Mouse (Mus musculus) neural tube, embryonic 14.5 days (tissue): Measurements from ENCODE around the gene Ptpn11. TPM values are rescaled to one million over a fixed set of nuclear protein-coding genes. Genes with fewer than 3 reads are reported as not detected.

Experiments used
- ATAC-seq: fragments of 200-750 bp; cut with Nextera tagmentation; 2 replicates; pipeline ENCODE4 v1.8.0; 2017; ENCODE audit warnings: low read depth, mild to moderate bottlenecking, moderate TSS enrichment, moderate library complexity
- H3K27ac ChIP-seq: fragments of 300-500 bp; sonication (generic); 2 replicates; pipeline ENCODE4 v1.5.1; 2014; ENCODE audit warnings: low read depth, mild to moderate bottlenecking, control low read depth, low read length, moderate library complexity, mixed read lengths
- H3K27me3 ChIP-seq: fragments of 300-500 bp; sonication (generic); 2 replicates; pipeline ENCODE4 v1.6.1; 2014; ENCODE audit warnings: low read length; ENCODE audit not compliant: control insufficient read depth, insufficient read depth
- H3K36me3 ChIP-seq: fragments of 300-500 bp; sonication (generic); 2 replicates; pipeline ENCODE4 v1.6.1; 2014; ENCODE audit warnings: low read length, mixed read lengths; ENCODE audit not compliant: control insufficient read depth, insufficient read depth
- H3K4me1 ChIP-seq: fragments of 300-500 bp; sonication (generic); 2 replicates; pipeline ENCODE4 v1.6.1; 2014; ENCODE audit warnings: low read length; ENCODE audit not compliant: control insufficient read depth, insufficient read depth
- H3K4me2 ChIP-seq: fragments of 300-500 bp; sonication (generic); 2 replicates; pipeline ENCODE4 v1.6.1; 2014; ENCODE audit warnings: mild to moderate bottlenecking, low read depth, low read length, control low read depth
- H3K4me3 ChIP-seq: fragments of 300-500 bp; sonication (generic); 2 replicates; pipeline ENCODE4 v1.5.1; 2014; ENCODE audit warnings: low read depth, low read length, control low read depth, mixed read lengths
- H3K9ac ChIP-seq: fragments of 300-500 bp; sonication (generic); replicated peaks from 2 replicates; pipeline ENCODE4 v1.6.1; 2014; ENCODE audit warnings: low read depth, mild to moderate bottlenecking, control low read depth, low read length, mixed read lengths
- H3K9me3 ChIP-seq: fragments of 300-500 bp; sonication (generic); 2 replicates; pipeline ENCODE4 v1.6.1; 2016; ENCODE audit warnings: low read length; ENCODE audit not compliant: control insufficient read depth
- WGBS: fragments of 180-500 bp; shearing (Covaris S2); extraction: QIAGEN DNeasy Blood & Tissue Kit; methylation state at CpG from one replicate; pipeline ENCODE4 v1.1.7; 2014; 5-methylcytosine and 5-hydroxymethylcytosine counted together
- polyA plus RNA-seq: library from polyadenylated mRNA; unstranded; fragments of >200 nt; fragmentation: Nextera tagmentation; extraction: Ambion mirVana; gene quantifications from 2 replicates; pipeline ENCODE4 v1.2.1, GENCODE M21; 2014

Ptpn11 gene
- polyA plus RNA-seq, 1 experiment from 2014 or later, result 26.6 TPM

DNA sequence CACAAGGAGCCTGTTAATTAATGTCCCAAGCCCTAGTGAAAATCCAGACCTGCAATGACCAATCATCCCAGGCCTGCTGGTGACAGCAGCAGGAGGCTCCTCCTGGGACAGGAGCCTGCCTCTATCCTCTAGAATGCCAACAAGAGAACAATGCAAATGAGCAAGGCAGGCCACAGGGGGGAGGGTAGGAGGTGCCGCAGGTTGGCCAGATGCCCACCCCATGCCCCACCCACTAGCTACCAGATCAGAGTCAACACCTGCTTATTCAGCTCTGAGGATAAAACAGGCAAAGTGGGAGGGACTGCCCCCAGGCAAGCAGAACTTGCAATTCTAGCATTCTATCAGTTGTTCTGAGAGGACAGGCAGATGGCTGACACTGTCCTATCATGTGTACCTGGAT, 42.0 kb downstream of the Ptpn11 start:
- H3K4me1 ChIP-seq, result no peaks in the 10 kb centered on the region
- H3K4me2 ChIP-seq, result no peak overlapping the region
- WGBS, result 50% methylated on average over 1 of the region's 1 CpGs
- no peaks in the 10 kb centered on the region for H3K27me3 ChIP-seq
- H3K9ac ChIP-seq, result no peak overlapping the region
- no peaks in the 10 kb centered on the region for H3K9me3 ChIP-seq
- H3K27ac ChIP-seq, result no peak overlapping the region
- no peak overlapping the region for H3K4me3 ChIP-seq
- peaks cover 34% of the 10 kb centered on the region for H3K36me3 ChIP-seq
- ATAC-seq, result no peak

- no peak overlapping the region for H3K4me3 ChIP-seq
- no peaks in the 10 kb centered on the region for H3K9me3 ChIP-seq
- no peaks in the 10 kb centered on the region for H3K4me1 ChIP-seq
- no peak for ATAC-seq
- no peaks in the 10 kb centered on the region for H3K27me3 ChIP-seq
- H3K36me3 ChIP-seq, result peaks cover 35% of the 10 kb centered on the region
- 97% methylated on average over 5 of the region's 5 CpGs for WGBS
- no peak overlapping the region for H3K9ac ChIP-seq
- H3K4me2 ChIP-seq, result no peak overlapping the region
- no peak overlapping the region for H3K27ac ChIP-seq
Observed at GRCm38 (mm10) chr5:121146275-121146674, 44.9 kb downstream of the Ptpn11 start.

- H3K27ac ChIP-seq, result no peak overlapping the region
- no peak for ATAC-seq
- H3K36me3 ChIP-seq, result peaks cover 40% of the 10 kb centered on the region
- H3K4me2 ChIP-seq, result no peak overlapping the region
- H3K9me3 ChIP-seq, result no peaks in the 10 kb centered on the region
- no peak overlapping the region for H3K4me3 ChIP-seq
- H3K27me3 ChIP-seq, result no peaks in the 10 kb centered on the region
- H3K9ac ChIP-seq, result no peak overlapping the region
- H3K4me1 ChIP-seq, result no peaks in the 10 kb centered on the region
- WGBS, result 90% methylated on average over 5 of the region's 5 CpGs
Observed at GRCm38 (mm10) chr5:121145609-121146008, 45.6 kb downstream of the Ptpn11 start.

GRCm38 (mm10) chr5:121144441-121145238, 46.6 kb downstream of the Ptpn11 start:
- Histone ChIP-seq H3K27ac (no peak overlapping the region), H3K36me3 (peaks cover 37% of the 10 kb centered on the region), H3K9ac (no peak overlapping the region), H3K9me3 (no peaks in the 10 kb centered on the region), H3K4me3 (no peak overlapping the region), H3K4me1 (no peaks in the 10 kb centered on the region), H3K27me3 (no peaks in the 10 kb centered on the region), H3K4me2 (no peak overlapping the region)
- ATAC-seq, result no peak
- 77% methylated on average over 13 of the region's 13 CpGs for WGBS

GRCm38 (mm10) chr5:121142431-121143119, 48.6 kb downstream of the Ptpn11 start:
- Histone ChIP-seq H3K27ac (peak overlapping the region; percentile 48; the same call in 1 of the 2 replicates), H3K4me1 (no peaks in the 10 kb centered on the region), H3K36me3 (peaks cover 43% of the 10 kb centered on the region), H3K4me2 (no peak overlapping the region), H3K27me3 (no peaks in the 10 kb centered on the region), H3K9ac (no peak overlapping the region), H3K9me3 (no peaks in the 10 kb centered on the region), H3K4me3 (no peak overlapping the region)
- ATAC-seq, result no peak
- WGBS, result 80% methylated on average over 14 of the region's 14 CpGs

- no peak overlapping the region for H3K4me3 ChIP-seq
- H3K4me1 ChIP-seq, result no peaks in the 10 kb centered on the region
- no peak overlapping the region for H3K9ac ChIP-seq
- no peak overlapping the region for H3K27ac ChIP-seq
- WGBS, result 79% methylated on average over 7 of the region's 7 CpGs
- no peak for ATAC-seq
- H3K4me2 ChIP-seq, result no peak overlapping the region
- H3K27me3 ChIP-seq, result no peaks in the 10 kb centered on the region
- peaks cover 55% of the 10 kb centered on the region for H3K36me3 ChIP-seq
- H3K9me3 ChIP-seq, result no peaks in the 10 kb centered on the region
Observed at GRCm38 (mm10) chr5:121140276-121140675, 50.9 kb downstream of the Ptpn11 start.

- WGBS, result 99% methylated on average over 8 of the region's 8 CpGs
- H3K27ac ChIP-seq, result no peak overlapping the region
- H3K27me3 ChIP-seq, result no peaks in the 10 kb centered on the region
- no peak overlapping the region for H3K9ac ChIP-seq
- H3K36me3 ChIP-seq, result peaks cover 70% of the 10 kb centered on the region
- ATAC-seq, result no peak
- no peaks in the 10 kb centered on the region for H3K9me3 ChIP-seq
- H3K4me2 ChIP-seq, result no peak overlapping the region
- H3K4me3 ChIP-seq, result no peak overlapping the region
- H3K4me1 ChIP-seq, result no peaks in the 10 kb centered on the region
Observed at GRCm38 (mm10) chr5:121137125-121137524, 54.1 kb downstream of the Ptpn11 start.

DNA sequence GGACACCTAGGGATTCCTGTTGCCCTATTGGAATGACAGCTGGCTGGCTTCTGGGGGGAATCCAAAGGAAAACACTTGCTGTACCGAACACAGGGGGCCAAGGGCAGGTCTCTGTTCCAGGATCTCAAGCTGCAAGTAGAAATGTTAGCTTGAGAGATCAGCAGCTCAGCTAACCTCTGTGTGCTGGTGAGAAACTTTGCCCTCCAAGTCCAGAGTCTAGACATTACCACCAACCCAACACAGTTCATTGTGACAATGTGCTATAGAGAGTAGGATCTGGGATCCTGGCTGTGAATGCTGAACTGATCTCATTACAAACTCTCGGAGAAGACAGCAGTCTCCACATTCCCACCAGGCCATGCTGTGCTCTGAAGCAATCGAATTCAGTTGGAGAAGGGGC, 59.4 kb downstream of the Ptpn11 start:
- no peak for ATAC-seq
- Histone ChIP-seq H3K4me2 (no peak overlapping the region), H3K27ac (no peak overlapping the region), H3K4me1 (no peaks in the 10 kb centered on the region), H3K9me3 (no peaks in the 10 kb centered on the region), H3K4me3 (no peak overlapping the region), H3K27me3 (no peaks in the 10 kb centered on the region), H3K36me3 (peaks cover 59% of the 10 kb centered on the region), H3K9ac (no peak overlapping the region)
- 87% methylated on average over 3 of the region's 3 CpGs for WGBS

- Histone ChIP-seq H3K27me3 (no peaks in the 10 kb centered on the region), H3K4me1 (no peaks in the 10 kb centered on the region), H3K4me3 (no peak overlapping the region), H3K4me2 (no peak overlapping the region), H3K27ac (no peak overlapping the region), H3K9ac (no peak overlapping the region), H3K9me3 (no peaks in the 10 kb centered on the region), H3K36me3 (peaks cover 34% of the 10 kb centered on the region)
- ATAC-seq, result no peak
- WGBS, result 93% methylated on average over 5 of the region's 5 CpGs
Observed at GRCm38 (mm10) chr5:121129254-121129653, 61.9 kb downstream of the Ptpn11 start.
